Mouse (Mus musculus): ENCODE data around the gene Zbtb40.

GRCm38 (mm10) chr4:137032456-137032855 is 16.1 kb downstream of the Zbtb40 start:
- no peak for TF ChIP-seq CTCF (IDR thresholded peaks at IDR 0.05; ENCODE audit: low read depth)
- TF ChIP-seq EP300 (IDR thresholded peaks at IDR 0.05; ENCODE audit: low read depth) = no peak
